Mouse (Mus musculus) hindbrain, embryonic 15.5 days (tissue): ENCODE measurements at regions not wholly inside any gene's neighbourhood (a gene's known extent, or its start where the extent isn't known, plus 50 kb on each side); places are given as distances from the start of the nearest gene placed in this dataset.
"Not testable (repeated sequence)": the region's sequence is repeated elsewhere in the genome, so short reads cannot be mapped to it uniquely, and the experiment has no call there.

Experiments
- ATAC-seq: fragments of 200-750 bp; cut with Nextera tagmentation; 2 replicates; pipeline ENCODE4 v1.8.0; 2017; ENCODE audit warnings: low read depth, moderate number of reproducible peaks, moderate TSS enrichment; ENCODE audit not compliant: low FRiP score
- H3K27ac ChIP-seq: fragments of 300-500 bp; sonication (generic); replicated peaks from 2 replicates; pipeline ENCODE4 v1.5.1; 2015; ENCODE audit warnings: mild to moderate bottlenecking, inconsistent platforms
- H3K27me3 ChIP-seq: fragments of 300-500 bp; sonication (generic); 2 replicates; pipeline ENCODE4 v1.6.1; 2015; ENCODE audit warnings: control low read depth, inconsistent platforms
- H3K36me3 ChIP-seq: fragments of 300-500 bp; sonication (generic); 2 replicates; pipeline ENCODE4 v1.6.1; 2015; ENCODE audit warnings: control low read depth, inconsistent platforms
- H3K4me1 ChIP-seq: fragments of 300-500 bp; sonication (generic); replicated peaks from 2 replicates; pipeline ENCODE4 v1.6.1; 2015; ENCODE audit warnings: control low read depth, inconsistent platforms
- H3K4me2 ChIP-seq: fragments of 300-500 bp; sonication (generic); 2 replicates; pipeline ENCODE4 v1.6.1; 2015; ENCODE audit warnings: moderate library complexity, mild to moderate bottlenecking, inconsistent platforms
- H3K4me3 ChIP-seq: fragments of 300-500 bp; sonication (generic); 2 replicates; pipeline ENCODE4 v1.5.1; 2015; ENCODE audit warnings: mild to moderate bottlenecking, inconsistent platforms
- H3K9ac ChIP-seq: fragments of 300-500 bp; sonication (generic); 2 replicates; pipeline ENCODE4 v1.6.1; 2015; ENCODE audit warnings: inconsistent platforms
- H3K9me3 ChIP-seq: fragments of 300-500 bp; sonication (generic); 2 replicates; pipeline ENCODE4 v1.6.1; 2016; ENCODE audit warnings: control low read depth, inconsistent platforms
- WGBS: fragments of 180-500 bp; shearing (Covaris S2); methylation state at CpG from one replicate; pipeline ENCODE4 v1.1.7; 2015; 5-methylcytosine and 5-hydroxymethylcytosine counted together

GRCm38 (mm10) chr2:92664939-92665338 lies 65.4 kb downstream of the Chst1 start:
- H3K9ac ChIP-seq, result no peak overlapping the region
- no peak overlapping the region for H3K27ac ChIP-seq
- 86% methylated on average over 5 of the region's 5 CpGs for WGBS
- H3K4me2 ChIP-seq, result no peak overlapping the region
- H3K4me3 ChIP-seq, result no peak overlapping the region
- no peaks in the 10 kb centered on the region for H3K4me1 ChIP-seq
- H3K36me3 ChIP-seq, result no peaks in the 10 kb centered on the region
- no peaks in the 10 kb centered on the region for H3K9me3 ChIP-seq
- no peak for ATAC-seq
- no peaks in the 10 kb centered on the region for H3K27me3 ChIP-seq

GRCm38 (mm10) chr2:92667192-92667591 lies 67.7 kb downstream of the Chst1 start:
- H3K4me2 ChIP-seq, result no peak overlapping the region
- no peaks in the 10 kb centered on the region for H3K36me3 ChIP-seq
- no peak overlapping the region for H3K9ac ChIP-seq
- no peaks in the 10 kb centered on the region for H3K4me1 ChIP-seq
- H3K27me3 ChIP-seq, result 0 out of 2 replicates have a peak, but pooled peaks cover 2% of the 10 kb centered on the region
- no peak for ATAC-seq
- no peak overlapping the region for H3K4me3 ChIP-seq
- WGBS, result 76% methylated on average over 1 of the region's 1 CpGs
- no peak overlapping the region for H3K27ac ChIP-seq
- H3K9me3 ChIP-seq, result no peaks in the 10 kb centered on the region

GRCm38 (mm10) chr2:92667756-92668155 lies 68.2 kb downstream of the Chst1 start:
- no peaks in the 10 kb centered on the region for H3K36me3 ChIP-seq
- H3K27me3 ChIP-seq, result 0 out of 2 replicates have a peak, but pooled peaks cover 2% of the 10 kb centered on the region
- no peak overlapping the region for H3K4me2 ChIP-seq
- WGBS, result 51% methylated on average over 6 of the region's 6 CpGs
- H3K9ac ChIP-seq, result no peak overlapping the region
- ATAC-seq, result no peak
- H3K4me3 ChIP-seq, result no peak overlapping the region
- no peaks in the 10 kb centered on the region for H3K4me1 ChIP-seq
- no peak overlapping the region for H3K27ac ChIP-seq
- no peaks in the 10 kb centered on the region for H3K9me3 ChIP-seq

- not testable (repeated sequence) for H3K9me3 ChIP-seq, ATAC-seq
- 22% methylated on average over 10 of the region's 10 CpGs for WGBS
These were observed 70.0 kb downstream of the Chst1 start for GRCm38 (mm10) chr2:92669431-92670081.

GRCm38 (mm10) chr2:92671586-92671985 lies 72.1 kb downstream of the Chst1 start:
- Histone ChIP-seq H3K27ac (no peak overlapping the region), H3K4me3 (no peak overlapping the region), H3K27me3 (0 out of 2 replicates have a peak, but pooled peaks cover 2% of the 10 kb centered on the region), H3K36me3 (no peaks in the 10 kb centered on the region), H3K9me3 (no peaks in the 10 kb centered on the region), H3K4me2 (no peak overlapping the region), H3K4me1 (no peaks in the 10 kb centered on the region), H3K9ac (no peak overlapping the region)
- WGBS, result 38% methylated on average over 5 of the region's 5 CpGs
- ATAC-seq, result no peak

More at GRCm38 (mm10) chr2:92669431-92670081, 70.0 kb downstream of the Chst1 start:
- H3K4me2 ChIP-seq, H3K4me3 ChIP-seq, H3K36me3 ChIP-seq, H3K4me1 ChIP-seq, H3K9ac ChIP-seq, H3K27ac ChIP-seq, H3K27me3 ChIP-seq: not testable (repeated sequence)

- Histone ChIP-seq H3K27me3 (0 out of 2 replicates have a peak, but pooled peaks cover 2% of the 10 kb centered on the region), H3K4me1 (no peaks in the 10 kb centered on the region), H3K9me3 (no peaks in the 10 kb centered on the region), H3K4me2 (no peak overlapping the region), H3K4me3 (no peak overlapping the region), H3K36me3 (no peaks in the 10 kb centered on the region), H3K9ac (no peak overlapping the region), H3K27ac (no peak overlapping the region)
- 76% methylated on average over 4 of the region's 4 CpGs for WGBS
- no peak for ATAC-seq
These were observed 72.6 kb downstream of the Chst1 start for GRCm38 (mm10) chr2:92672106-92672505.

- ATAC-seq, result no peak
- Histone ChIP-seq H3K4me3 (no peak overlapping the region), H3K9me3 (no peaks in the 10 kb centered on the region), H3K4me2 (no peak overlapping the region), H3K4me1 (no peaks in the 10 kb centered on the region), H3K9ac (no peak overlapping the region), H3K36me3 (no peaks in the 10 kb centered on the region), H3K27ac (no peak overlapping the region), H3K27me3 (0 out of 2 replicates have a peak, but pooled peaks cover 2% of the 10 kb centered on the region)
- 81% methylated on average over 9 of the region's 9 CpGs for WGBS
These were observed 73.7 kb downstream of the Chst1 start for GRCm38 (mm10) chr2:92673064-92673813.

- WGBS, result 9% methylated on average over 4 of the region's 4 CpGs
- no peak for ATAC-seq
- Histone ChIP-seq H3K9me3 (no peaks in the 10 kb centered on the region), H3K4me3 (no peak overlapping the region), H3K36me3 (no peaks in the 10 kb centered on the region), H3K4me2 (no peak overlapping the region), H3K9ac (no peak overlapping the region), H3K27ac (no peak overlapping the region), H3K27me3 (0 out of 2 replicates have a peak, but pooled peaks cover 2% of the 10 kb centered on the region), H3K4me1 (no peaks in the 10 kb centered on the region)
These were observed 74.4 kb downstream of the Chst1 start for GRCm38 (mm10) chr2:92673931-92674330.

- WGBS, result 54% methylated on average over 9 of the region's 9 CpGs
- no peaks in the 10 kb centered on the region for H3K4me1 ChIP-seq
- no peak overlapping the region for H3K9ac ChIP-seq
- no peak overlapping the region for H3K4me3 ChIP-seq
- H3K27me3 ChIP-seq, result no peaks in the 10 kb centered on the region
- no peaks in the 10 kb centered on the region for H3K36me3 ChIP-seq
- no peak overlapping the region for H3K4me2 ChIP-seq
- no peak for ATAC-seq
- no peaks in the 10 kb centered on the region for H3K9me3 ChIP-seq
- no peak overlapping the region for H3K27ac ChIP-seq
These were observed 75.7 kb downstream of the Chst1 start for GRCm38 (mm10) chr2:92675247-92675646.

GRCm38 (mm10) chr2:92678276-92678930 lies 78.9 kb downstream of the Chst1 start:
- Histone ChIP-seq H3K9me3 (no peaks in the 10 kb centered on the region), H3K4me2 (no peak overlapping the region), H3K9ac (no peak overlapping the region), H3K27ac (no peak overlapping the region), H3K27me3 (no peaks in the 10 kb centered on the region), H3K36me3 (no peaks in the 10 kb centered on the region), H3K4me3 (no peak overlapping the region), H3K4me1 (no peaks in the 10 kb centered on the region)
- ATAC-seq, result no peak
- WGBS, result 73% methylated on average over 5 of the region's 5 CpGs

- Histone ChIP-seq H3K9ac (no peak overlapping the region), H3K36me3 (no peaks in the 10 kb centered on the region), H3K4me3 (no peak overlapping the region), H3K9me3 (no peaks in the 10 kb centered on the region), H3K4me2 (no peak overlapping the region), H3K4me1 (no peaks in the 10 kb centered on the region), H3K27ac (no peak overlapping the region), H3K27me3 (no peaks in the 10 kb centered on the region)
- no peak for ATAC-seq
- 78% methylated on average over 3 of the region's 3 CpGs for WGBS
These were observed 79.6 kb downstream of the Chst1 start for GRCm38 (mm10) chr2:92678999-92679704.

- Histone ChIP-seq H3K4me3 (no peak overlapping the region), H3K9me3 (no peaks in the 10 kb centered on the region), H3K27me3 (no peaks in the 10 kb centered on the region), H3K27ac (no peak overlapping the region), H3K4me1 (no peaks in the 10 kb centered on the region), H3K4me2 (no peak overlapping the region), H3K36me3 (no peaks in the 10 kb centered on the region), H3K9ac (no peak overlapping the region)
- WGBS, result 95% methylated on average over 9 of the region's 9 CpGs
- no peak for ATAC-seq
These were observed 82.7 kb downstream of the Chst1 start for GRCm38 (mm10) chr2:92682256-92682655.
